Mouse (Mus musculus) small intestine, adult 2 months (tissue): ENCODE data around the gene Mfap1a. TPM values are rescaled to one million over a fixed set of nuclear protein-coding genes. Genes with fewer than 3 reads are reported as not detected.
A peak's percentile ranks its signal among the peaks of the same experiment; 100 is the strongest.
"Not testable (repeated sequence)": the region's sequence is repeated elsewhere in the genome, so short reads cannot be mapped to it uniquely, and the experiment has no call there.

Experiments used
- H3K27ac ChIP-seq: fragments of 200-500 bp; 2 replicates; pipeline ENCODE4 v1.5.1; 2012; ENCODE audit warnings: low read depth, low read length, control low read depth, inconsistent platforms; ENCODE audit not compliant: insufficient read depth
- H3K27me3 ChIP-seq: fragments of 200-500 bp; 2 replicates; pipeline ENCODE4 v1.6.1; 2012; ENCODE audit warnings: mild to moderate bottlenecking, moderate library complexity, low read length, inconsistent platforms; ENCODE audit not compliant: control insufficient read depth, insufficient read depth
- H3K36me3 ChIP-seq: fragments of 200-500 bp; 2 replicates; pipeline ENCODE4 v1.6.1; 2012; ENCODE audit warnings: mild to moderate bottlenecking, low read length, control low read depth, inconsistent platforms; ENCODE audit not compliant: control insufficient read depth, insufficient read depth
- H3K4me1 ChIP-seq: fragments of 200-500 bp; 2 replicates; pipeline ENCODE4 v1.6.1; 2012; ENCODE audit warnings: low read length, inconsistent platforms, mixed read lengths; ENCODE audit not compliant: control insufficient read depth, insufficient read depth, insufficient read length
- H3K4me3 ChIP-seq: fragments of 200-500 bp; 2 replicates; pipeline ENCODE4 v1.5.1; 2012; ENCODE audit warnings: low read depth, mild to moderate bottlenecking, control low read depth, inconsistent platforms, low read length, moderate library complexity
- CTCF ChIP-seq: fragments of 200-500 bp; IDR thresholded peaks from 2 replicates; pipeline ENCODE4 v1.5.1; 2012; ENCODE audit warnings: low read depth, mild to moderate bottlenecking, control low read depth, inconsistent platforms, low read length, moderate library complexity, mixed read lengths; ENCODE audit not compliant: insufficient replicate concordance, insufficient read length; ENCODE audit errors: extremely low read depth
- POLR2A ChIP-seq: fragments of 200-500 bp; IDR thresholded peaks from 2 replicates; pipeline ENCODE4 v1.6.1; 2012; ENCODE audit warnings: low read depth, mild to moderate bottlenecking, control low read depth, inconsistent platforms, low read length, moderate library complexity
- WGBS: fragments of 180-500 bp; shearing (Covaris S2); methylation state at CpG from one replicate; pipeline ENCODE4 v1.1.7; 2018; 5-methylcytosine and 5-hydroxymethylcytosine counted together
- polyA plus RNA-seq: library from polyadenylated mRNA; depleted of rRNA; stranded (reverse); fragments of >200 nt; gene quantifications from 2 replicates; pipeline ENCODE4 v1.2.3, GENCODE M21; 2012

Gene Mfap1a
- polyA plus RNA-seq, 1 experiment: 0.63 TPM

GRCm38 (mm10) chr2:121518106-121518505, 11.6 kb upstream of the Mfap1a start:
- Histone ChIP-seq H3K4me1 (no peaks in the 10 kb centered on the region), H3K27ac (no peak overlapping the region), H3K36me3 (peaks cover 7% of the 10 kb centered on the region; the same call in 1 of the 2 replicates), H3K27me3 (no peaks in the 10 kb centered on the region), H3K4me3 (no peak overlapping the region)
- 83% methylated on average over 5 of the region's 5 CpGs for WGBS
- TF ChIP-seq POLR2A (no peak), CTCF (no peak)

DNA sequence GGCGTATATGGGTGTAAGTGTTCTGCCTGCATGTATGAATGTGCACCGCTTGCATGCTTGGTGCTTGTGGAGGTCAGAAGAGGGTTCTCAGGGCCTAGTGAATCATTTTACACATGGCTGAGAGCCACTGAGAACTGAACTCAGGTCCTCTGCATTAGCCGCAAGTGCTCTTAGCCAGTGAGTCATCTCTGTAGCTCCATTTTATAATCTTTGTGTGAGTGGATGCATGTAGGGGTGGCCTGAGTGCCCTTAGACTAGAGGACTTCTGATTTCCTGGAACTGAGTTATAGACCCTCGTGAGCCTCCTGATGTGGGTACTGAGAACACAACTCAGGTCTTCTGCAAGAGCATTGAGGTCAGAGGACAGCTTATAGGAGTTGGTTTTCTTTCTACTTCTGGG, 7.7 kb upstream of the Mfap1a start:
- Histone ChIP-seq H3K27me3 (no peaks in the 10 kb centered on the region), H3K4me3 (no peak overlapping the region), H3K36me3 (peaks cover 7% of the 10 kb centered on the region; the same call in 1 of the 2 replicates), H3K4me1 (no peaks in the 10 kb centered on the region; the same call in 1 of the 2 replicates), H3K27ac (no peak overlapping the region)
- WGBS: 91% methylated on average over 4 of the region's 4 CpGs
- no peak for TF ChIP-seq CTCF
- TF ChIP-seq POLR2A: no peak

DNA sequence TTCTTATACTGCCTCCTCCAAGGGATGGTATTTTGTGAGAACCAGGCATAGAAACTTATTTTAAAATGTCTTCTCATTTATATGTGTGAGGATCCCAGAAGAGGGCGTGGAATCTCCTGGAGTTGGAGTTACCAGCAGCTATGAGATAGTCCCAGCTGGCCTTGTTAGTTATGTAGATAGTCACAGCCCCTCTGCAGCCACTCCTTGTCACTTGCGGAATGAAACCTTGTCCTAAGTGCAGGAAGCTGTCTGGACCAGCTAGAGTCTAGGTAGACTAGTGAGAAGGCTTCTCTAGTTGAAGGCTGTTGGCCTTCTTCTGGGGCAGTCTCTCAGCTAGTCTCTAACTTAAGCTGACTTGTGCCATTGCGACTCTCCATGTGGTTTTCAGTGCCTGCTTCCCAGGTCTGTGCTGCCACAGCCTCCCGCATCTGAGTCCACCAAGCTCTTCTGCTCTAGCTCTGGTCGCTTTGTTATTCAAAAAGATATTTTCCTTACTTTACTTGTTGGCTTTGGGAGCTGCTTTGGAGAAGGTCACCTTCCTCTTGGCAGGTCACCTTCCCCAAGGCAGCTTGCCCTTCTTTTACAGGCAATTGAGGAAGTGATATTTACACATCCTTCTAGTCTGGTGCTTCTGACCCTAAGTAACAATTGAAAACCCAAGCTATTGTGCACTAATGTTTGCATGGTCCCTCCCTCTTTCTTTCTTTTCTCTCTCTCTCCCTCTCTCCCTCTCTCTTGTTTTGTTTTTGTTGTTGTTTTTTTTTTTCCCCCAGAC, 6.7 kb upstream of the Mfap1a start:
- not testable (repeated sequence) for H3K4me1 ChIP-seq, H3K4me3 ChIP-seq, H3K36me3 ChIP-seq, H3K27me3 ChIP-seq, H3K27ac ChIP-seq
- WGBS: 92% methylated on average over 5 of the region's 5 CpGs

DNA sequence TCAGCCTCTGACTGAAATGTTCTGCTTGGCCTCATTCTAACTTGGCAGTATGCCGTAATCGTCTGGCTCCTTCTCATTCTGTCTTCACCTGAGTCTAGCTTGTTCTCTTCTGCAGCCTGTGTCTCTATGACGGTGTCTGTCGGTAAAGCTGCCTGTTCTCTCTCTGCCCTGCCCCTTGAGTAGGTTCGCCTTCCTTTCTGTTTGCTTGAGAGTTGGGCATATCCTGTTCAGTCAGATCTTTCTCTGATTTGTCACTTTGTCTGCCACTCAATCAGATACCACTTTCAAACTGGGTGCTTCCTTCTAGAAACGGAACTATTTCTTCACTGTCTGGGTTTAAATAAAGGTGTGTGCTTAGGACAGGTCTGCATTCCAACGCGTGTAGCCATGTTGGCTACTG, 4.9 kb upstream of the Mfap1a start:
- 85% methylated on average over 8 of the region's 8 CpGs for WGBS
- Histone ChIP-seq H3K4me3 (no peak overlapping the region), H3K27me3 (no peaks in the 10 kb centered on the region), H3K36me3 (peaks cover 7% of the 10 kb centered on the region; the same call in 1 of the 2 replicates), H3K4me1 (peaks cover 3% of the 10 kb centered on the region), H3K27ac (no peak overlapping the region)
- TF ChIP-seq CTCF (no peak), POLR2A (no peak)

DNA sequence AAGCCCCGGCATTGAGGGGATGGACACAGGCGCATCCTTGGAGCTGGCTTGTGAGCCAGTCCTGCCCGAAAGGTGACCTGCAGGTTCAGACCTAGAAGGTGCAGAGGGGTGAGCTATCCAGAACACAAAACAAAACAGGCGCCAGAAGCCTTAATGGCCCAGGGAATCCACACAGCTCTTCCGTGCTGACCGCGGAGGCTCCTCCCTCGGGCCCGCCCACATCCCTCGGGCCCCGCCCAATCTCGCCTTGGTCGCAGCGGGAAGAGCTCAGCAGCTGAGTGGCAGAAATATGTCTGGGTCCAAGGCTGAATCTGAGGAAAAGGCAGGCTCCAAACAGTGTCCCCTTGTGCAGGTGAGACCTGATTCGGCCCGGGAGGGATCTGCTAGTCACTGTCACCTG, 3.1 kb upstream of the Mfap1a start:
- 18% methylated on average over 16 of the region's 16 CpGs for WGBS
- TF ChIP-seq CTCF (no peak), POLR2A (peak; percentile 25; the same call in 1 of the 2 replicates)
- Histone ChIP-seq H3K36me3 (peaks cover 6% of the 10 kb centered on the region; the same call in 1 of the 2 replicates), H3K27me3 (no peaks in the 10 kb centered on the region), H3K27ac (no peak overlapping the region), H3K4me1 (peaks cover 3% of the 10 kb centered on the region), H3K4me3 (peak overlapping the region; percentile 68)

DNA sequence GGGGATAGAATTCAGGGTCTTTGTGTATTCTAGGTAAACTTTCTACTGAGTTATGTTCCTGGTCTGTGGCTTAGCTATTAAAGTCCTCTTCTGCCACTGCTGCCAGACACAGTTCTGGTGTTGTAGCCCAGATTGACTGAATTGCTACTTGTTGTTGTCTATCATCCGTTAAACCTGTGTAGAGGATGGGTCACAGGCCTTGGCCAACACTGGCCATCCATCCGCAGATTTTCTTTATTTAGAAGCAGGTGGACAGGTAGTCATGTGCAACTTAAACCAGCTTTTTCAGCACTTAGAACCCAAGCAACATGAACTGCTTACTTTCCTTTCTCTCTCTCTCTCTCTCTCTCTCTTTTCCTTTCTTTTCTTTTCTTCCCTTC, 1.5 kb upstream of the Mfap1a start:
- Histone ChIP-seq H3K27me3 (no peaks in the 10 kb centered on the region), H3K4me3 (no peak overlapping the region), H3K27ac (no peak overlapping the region), H3K4me1 (peaks cover 3% of the 10 kb centered on the region), H3K36me3 (peaks cover 3% of the 10 kb centered on the region; the same call in 1 of the 2 replicates)
- WGBS: 39% methylated on average over 2 of the region's 2 CpGs
- no peak for TF ChIP-seq CTCF
- no peak for TF ChIP-seq POLR2A

DNA sequence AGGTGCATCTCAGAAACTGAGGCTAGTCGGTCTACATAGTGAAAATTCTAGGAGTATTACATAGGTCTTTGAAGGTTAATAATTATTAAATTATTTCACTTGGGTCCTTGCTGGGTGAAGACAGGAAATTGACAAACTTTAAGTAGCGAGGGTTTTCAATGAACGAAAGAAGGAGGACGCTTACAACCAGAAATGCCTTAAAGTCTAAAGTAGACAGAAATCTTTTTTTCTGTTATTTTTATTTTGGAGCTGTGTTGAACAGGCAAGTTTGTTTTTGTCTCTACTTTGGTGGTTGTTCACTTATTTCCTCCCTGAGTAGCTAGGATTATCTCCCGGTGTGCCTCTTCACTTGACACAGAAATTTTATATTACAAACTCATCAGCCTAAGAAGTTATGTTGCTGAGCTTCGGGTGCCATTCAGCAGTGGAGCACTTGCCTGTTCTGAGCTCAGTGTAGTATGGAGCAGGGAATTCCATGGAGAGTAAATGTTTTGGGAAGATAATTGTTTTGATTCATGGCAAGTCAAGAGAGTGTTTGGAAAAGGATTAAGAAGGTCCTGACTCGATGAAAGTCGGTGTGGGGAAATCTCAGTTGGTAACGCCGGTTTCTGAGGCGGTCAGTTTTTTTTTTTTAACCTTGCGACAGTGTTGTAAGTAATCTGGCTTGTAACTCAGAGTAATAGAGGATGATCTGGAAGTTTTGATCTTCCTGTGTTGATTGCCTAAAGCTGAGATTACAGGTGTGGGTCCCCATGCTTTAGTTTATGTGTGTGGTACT, 897 bp upstream of the Mfap1a start:
- Histone ChIP-seq H3K4me3 (no peak overlapping the region), H3K36me3 (peaks cover 3% of the 10 kb centered on the region; the same call in 1 of the 2 replicates), H3K4me1 (peaks cover 3% of the 10 kb centered on the region), H3K27me3 (no peaks in the 10 kb centered on the region), H3K27ac (no peak overlapping the region)
- 1% methylated on average over 12 of the region's 12 CpGs for WGBS
- TF ChIP-seq POLR2A: no peak
- no peak for TF ChIP-seq CTCF

- H3K27ac ChIP-seq, H3K27me3 ChIP-seq, H3K4me1 ChIP-seq, H3K4me3 ChIP-seq, H3K36me3 ChIP-seq: not testable (repeated sequence)
- WGBS: 83% methylated on average over 2 of the region's 6 CpGs
Observed at GRCm38 (mm10) chr2:121501550-121501949, 4.9 kb downstream of the Mfap1a start.

- H3K27ac ChIP-seq, H3K4me3 ChIP-seq, H3K27me3 ChIP-seq, H3K4me1 ChIP-seq, H3K36me3 ChIP-seq: not testable (repeated sequence)
- 72% methylated on average over 2 of the region's 2 CpGs for WGBS
Observed at GRCm38 (mm10) chr2:121484403-121484802, 22.1 kb downstream of the Mfap1a start.
